14 mouse cellular contexts compared by ENCODE assay signal in the genomic region with DNA sequence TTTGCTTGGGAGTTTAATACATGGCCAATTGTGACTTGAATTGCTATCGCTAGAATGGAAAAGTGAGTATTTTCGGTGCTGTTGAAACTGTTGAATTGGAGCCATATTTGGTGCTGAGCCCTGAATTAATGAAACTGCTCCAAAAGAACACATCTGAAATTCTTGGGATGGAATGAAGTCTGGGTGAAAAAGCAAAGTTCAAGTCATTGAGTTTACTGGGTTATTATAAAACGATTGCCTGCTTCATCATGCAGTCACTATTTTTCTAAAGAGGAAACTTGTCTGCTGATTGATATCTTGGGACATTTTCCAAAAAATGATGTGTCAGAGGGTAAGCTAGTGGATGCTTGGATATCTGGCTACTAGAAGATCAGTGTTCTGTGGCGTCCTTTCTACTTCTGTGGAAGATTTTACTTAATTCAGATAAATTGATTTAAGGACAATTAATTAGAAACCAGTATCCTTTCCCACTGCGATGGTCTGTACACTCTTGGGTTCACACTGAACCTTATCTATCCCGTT. TPM values are rescaled to one million over a fixed set of nuclear protein-coding genes. Genes with fewer than 3 reads are reported as not detected.
DNase-seq lines count a peak whose midpoint lies in the region; ATAC-seq lines count a peak whose summit lies in the region.
"Had no signal": no experiment of that assay in that cellular context is flagged by ENCODE, and none has a peak within 500 bp of the region (broad histone marks: within the 10 kb centered on the region; RNA-seq: fewer than 3 reads in every experiment).

No protein-coding gene starts in this region.

- H3K4me1 ChIP-seq in hindbrain, embryonic 16.5 days (ENCODE audit: control insufficient read depth, insufficient read depth, low read depth, low read length) = peaks cover 24% of the 10 kb centered on the region
- H3K4me1 ChIP-seq in hindbrain, embryonic 11.5 days (replicated peaks; ENCODE audit: control insufficient read depth, insufficient read depth, low read length) = peaks cover 4% of the 10 kb centered on the region
- peaks cover 52% of the 10 kb centered on the region for H3K4me1 ChIP-seq in midbrain, embryonic 13.5 days (replicated peaks)
- H3K4me1 ChIP-seq in midbrain, embryonic 11.5 days (ENCODE audit: control insufficient read depth, insufficient read depth, low read length) = peaks cover 29% of the 10 kb centered on the region
- peaks cover 70% of the 10 kb centered on the region for H3K4me1 ChIP-seq in liver, embryonic 15.5 days (replicated peaks)

- H3K27ac ChIP-seq in hindbrain, embryonic 16.5 days (ENCODE audit: low read depth, low read length) = no peak overlapping the region
- H3K27ac ChIP-seq in hindbrain, embryonic 11.5 days (ENCODE audit: low read depth, low read length) = no peak overlapping the region
- no peak overlapping the region for H3K27ac ChIP-seq in midbrain, embryonic 13.5 days
- no peak overlapping the region for H3K27ac ChIP-seq in midbrain, embryonic 11.5 days (ENCODE audit: low read depth, low read length)
- no peak overlapping the region for H3K27ac ChIP-seq in liver, embryonic 15.5 days (replicated peaks)

- H3K27me3 ChIP-seq in hindbrain, embryonic 16.5 days (replicated peaks; ENCODE audit: control insufficient read depth, insufficient read depth, low read length) = no peaks in the 10 kb centered on the region
- no peaks in the 10 kb centered on the region for H3K27me3 ChIP-seq in hindbrain, embryonic 11.5 days (ENCODE audit: control insufficient read depth, insufficient read depth, low read length)
- no peaks in the 10 kb centered on the region for H3K27me3 ChIP-seq in midbrain, embryonic 13.5 days
- no peaks in the 10 kb centered on the region for H3K27me3 ChIP-seq in midbrain, embryonic 11.5 days (ENCODE audit: control insufficient read depth, insufficient read depth, low read length)
- no peaks in the 10 kb centered on the region for H3K27me3 ChIP-seq in liver, embryonic 15.5 days

- 83% methylated on average over 6 of the region's 6 CpGs for WGBS in hindbrain, embryonic 16.5 days
- 90% methylated on average over 6 of the region's 6 CpGs for WGBS in hindbrain, embryonic 11.5 days
- WGBS in midbrain, embryonic 13.5 days = 89% methylated on average over 6 of the region's 6 CpGs
- WGBS in midbrain, embryonic 11.5 days = 89% methylated on average over 6 of the region's 6 CpGs
- 57% methylated on average over 6 of the region's 6 CpGs for WGBS in liver, embryonic 15.5 days (ENCODE audit: insufficient replicate concordance)

- H3K4me3 ChIP-seq in hindbrain, embryonic 16.5 days (ENCODE audit: low read length) = no peak overlapping the region
- H3K4me3 ChIP-seq in hindbrain, embryonic 11.5 days (ENCODE audit: low read depth, low read length) = no peak overlapping the region
- H3K4me3 ChIP-seq in midbrain, embryonic 13.5 days (replicated peaks) = no peak overlapping the region
- H3K4me3 ChIP-seq in midbrain, embryonic 11.5 days (ENCODE audit: low read depth, low read length) = no peak overlapping the region
- no peak overlapping the region for H3K4me3 ChIP-seq in liver, embryonic 15.5 days (replicated peaks)

- 0 out of 2 replicates have a peak, but pooled peaks cover 2% of the 10 kb centered on the region for H3K36me3 ChIP-seq in hindbrain, embryonic 16.5 days (ENCODE audit: control insufficient read depth, insufficient read depth, low read length)
- no peaks in the 10 kb centered on the region for H3K36me3 ChIP-seq in hindbrain, embryonic 11.5 days (ENCODE audit: control insufficient read depth, insufficient read depth, low read length)
- H3K36me3 ChIP-seq in midbrain, embryonic 13.5 days = peaks cover 7% of the 10 kb centered on the region
- H3K36me3 ChIP-seq in midbrain, embryonic 11.5 days (ENCODE audit: control insufficient read depth, insufficient read depth, low read length) = peaks cover 7% of the 10 kb centered on the region
- peaks cover 25% of the 10 kb centered on the region for H3K36me3 ChIP-seq in liver, embryonic 15.5 days (replicated peaks)

- no peaks in the 10 kb centered on the region for H3K9me3 ChIP-seq in hindbrain, embryonic 16.5 days (ENCODE audit: control insufficient read depth, low read length)
- no peaks in the 10 kb centered on the region for H3K9me3 ChIP-seq in hindbrain, embryonic 11.5 days (ENCODE audit: control insufficient read depth, low read length)
- H3K9me3 ChIP-seq in midbrain, embryonic 13.5 days = no peaks in the 10 kb centered on the region
- H3K9me3 ChIP-seq in midbrain, embryonic 11.5 days (ENCODE audit: control insufficient read depth, low read length) = no peaks in the 10 kb centered on the region
- H3K9me3 ChIP-seq in liver, embryonic 15.5 days (replicated peaks) = no peaks in the 10 kb centered on the region

- no peak overlapping the region for H3K9ac ChIP-seq in hindbrain, embryonic 16.5 days (ENCODE audit: low read depth, low read length)
- H3K9ac ChIP-seq in hindbrain, embryonic 11.5 days (ENCODE audit: low read depth, low read length) = no peak overlapping the region
- no peak overlapping the region for H3K9ac ChIP-seq in midbrain, embryonic 13.5 days (replicated peaks)
- no peak overlapping the region for H3K9ac ChIP-seq in midbrain, embryonic 11.5 days (ENCODE audit: low read length)
- no peak overlapping the region for H3K9ac ChIP-seq in liver, embryonic 15.5 days

- DNase-seq in hindbrain, embryonic 11.5 days (ENCODE audit: low spot score) = no peak
- DNase-seq in midbrain, embryonic 11.5 days (ENCODE audit: low spot score, missing footprints) = no peak
- peak; percentile 48 for DNase-seq in MN1 (ENCODE audit: low spot score)
- no peak for DNase-seq in right cerebral cortex, adult 2 months (ENCODE audit: low spot score in 2 of 2)
- DNase-seq: adrenal gland, postnatal 14 days; cerebellum, postnatal 14 days; heart, postnatal 36 days; kidney, postnatal 4 days; left cerebral cortex, postnatal 4 days; right cerebral cortex, adult 18-20 months had no signal

- no peak for ATAC-seq in hindbrain, embryonic 16.5 days
- no peak for ATAC-seq in hindbrain, embryonic 11.5 days (ENCODE audit: low FRiP score)
- no peak for ATAC-seq in midbrain, embryonic 13.5 days
- ATAC-seq in midbrain, embryonic 11.5 days (ENCODE audit: low FRiP score) = no peak
- no peak for ATAC-seq in liver, embryonic 15.5 days (ENCODE audit: insufficient read depth)
- ATAC-seq: intestine, embryonic 16.5 days had no signal

- H3K4me2 ChIP-seq in hindbrain, embryonic 16.5 days (ENCODE audit: low read length) = peak overlapping the region; percentile 1; the same call in 1 of the 2 replicates
- no peak overlapping the region for H3K4me2 ChIP-seq in hindbrain, embryonic 11.5 days (replicated peaks; ENCODE audit: low read depth, low read length)
- peak overlapping the region; percentile 40; the same call in 1 of the 2 replicates for H3K4me2 ChIP-seq in midbrain, embryonic 13.5 days (replicated peaks)
- no peak overlapping the region for H3K4me2 ChIP-seq in midbrain, embryonic 11.5 days
- H3K4me2 ChIP-seq in liver, embryonic 15.5 days = peak overlapping the region; percentile 4; the same call in 1 of the 2 replicates

RNA-seq across cellular contexts. Expression of gene Nap1l1, which starts 4.0 kb away (rescaled TPM):
- polyA plus RNA-seq in hindbrain, embryonic 16.5 days (2015; fragmentation: Nextera tagmentation; extraction: Ambion mirVana) = 147 and 161 TPM in 2 replicates
- 372 and 407 TPM in 2 replicates for polyA plus RNA-seq in hindbrain, embryonic 11.5 days (2014; fragmentation: Nextera tagmentation; extraction: Ambion mirVana)
- 239 and 255 TPM in 2 replicates for polyA plus RNA-seq in midbrain, embryonic 13.5 days (2015; fragmentation: Nextera tagmentation; extraction: Ambion mirVana)
- polyA plus RNA-seq in midbrain, embryonic 11.5 days (2014; fragmentation: Nextera tagmentation; extraction: Ambion mirVana) = 447 and 449 TPM in 2 replicates
- 69.6 and 83.5 TPM in 2 replicates for polyA plus RNA-seq in liver, embryonic 15.5 days (2015; fragmentation: Nextera tagmentation; extraction: Ambion mirVana)

RNA-seq across cellular contexts. Expression of gene Phlda1, which starts 29.0 kb away (rescaled TPM):
- 54.4 and 54.8 TPM in 2 replicates for polyA plus RNA-seq in hindbrain, embryonic 16.5 days (2015; fragmentation: Nextera tagmentation; extraction: Ambion mirVana)
- polyA plus RNA-seq in hindbrain, embryonic 11.5 days (2014; fragmentation: Nextera tagmentation; extraction: Ambion mirVana) = 30.0 TPM in 2 replicates
- polyA plus RNA-seq in midbrain, embryonic 13.5 days (2015; fragmentation: Nextera tagmentation; extraction: Ambion mirVana) = 31.3 and 32.4 TPM in 2 replicates
- polyA plus RNA-seq in midbrain, embryonic 11.5 days (2014; fragmentation: Nextera tagmentation; extraction: Ambion mirVana) = 13.0 and 13.1 TPM in 2 replicates
- 4.2 and 4.8 TPM in 2 replicates for polyA plus RNA-seq in liver, embryonic 15.5 days (2015; fragmentation: Nextera tagmentation; extraction: Ambion mirVana)

Comparison
In these comparisons a context has a peak if more than half of its experiments do, and no peak if none do; other contexts are left out.
1. H3K4me2 ChIP-seq: peak in hindbrain, embryonic 16.5 days (single experiment), midbrain, embryonic 13.5 days (single experiment) and liver, embryonic 15.5 days (single experiment); none in hindbrain, embryonic 11.5 days (single experiment) and midbrain, embryonic 11.5 days (single experiment).